Mouse (Mus musculus) E14TG2a.4 (cell line): ENCODE measurements around the gene Slc4a1.

Experiments used
- H3K27me3 ChIP-seq: 2 replicates; pipeline ENCODE4 v1.6.1; 2014; ENCODE audit warnings: low read length, control low read depth; ENCODE audit not compliant: insufficient read depth
- H3K36me3 ChIP-seq: 2 replicates; pipeline ENCODE4 v1.6.1; 2014; ENCODE audit warnings: low read length, control low read depth; ENCODE audit not compliant: insufficient read depth
- H3K4me1 ChIP-seq: replicated peaks from 2 replicates; pipeline ENCODE4 v1.6.1; 2014; ENCODE audit warnings: low read depth, low read length, control low read depth
- H3K4me3 ChIP-seq: replicated peaks from 2 replicates; pipeline ENCODE4 v1.5.1; 2014; ENCODE audit warnings: mild to moderate bottlenecking, low read length
- H3K9me3 ChIP-seq: 2 replicates; pipeline ENCODE4 v1.6.1; 2014; ENCODE audit warnings: low read length, control low read depth
- CTCF ChIP-seq: conservative IDR thresholded peaks from 2 replicates; pipeline ENCODE4 v1.5.1; 2014; ENCODE audit warnings: low read length
- NANOG ChIP-seq: IDR thresholded peaks from 2 replicates; pipeline ENCODE4 v1.6.1; 2014; ENCODE audit warnings: borderline replicate concordance, low read length, mixed read lengths
- POU5F1 ChIP-seq: IDR thresholded peaks from 2 replicates; pipeline ENCODE4 v1.6.1; 2014; ENCODE audit warnings: low read length, borderline replicate concordance

Slc4a1 gene

GRCm38 (mm10) chr11:102308104-102308503, 57.9 kb downstream of the Slc4a1 start:
- peaks cover 91% of the 10 kb centered on the region for H3K4me1 ChIP-seq
- H3K27me3 ChIP-seq = no peaks in the 10 kb centered on the region
- 0 out of 2 replicates have a peak overlapping the region, but pooled peaks have one; percentile 17 for H3K4me3 ChIP-seq
- TF ChIP-seq POU5F1 (no peak), CTCF (no peak), NANOG (no peak)
- peaks cover 81% of the 10 kb centered on the region for H3K36me3 ChIP-seq
- H3K9me3 ChIP-seq = no peaks in the 10 kb centered on the region

- no peaks in the 10 kb centered on the region for H3K27me3 ChIP-seq
- no peak for TF ChIP-seq CTCF
- no peak for TF ChIP-seq POU5F1
- TF ChIP-seq NANOG = no peak
- no peak overlapping the region for H3K4me3 ChIP-seq
- H3K36me3 ChIP-seq = peaks cover 53% of the 10 kb centered on the region
- H3K4me1 ChIP-seq = peaks cover 67% of the 10 kb centered on the region
- no peaks in the 10 kb centered on the region for H3K9me3 ChIP-seq
These were observed 60.6 kb downstream of the Slc4a1 start for GRCm38 (mm10) chr11:102305359-102305758.

- peaks cover 41% of the 10 kb centered on the region for H3K36me3 ChIP-seq
- H3K9me3 ChIP-seq = no peaks in the 10 kb centered on the region
- no peak overlapping the region for H3K4me3 ChIP-seq
- H3K4me1 ChIP-seq = peaks cover 61% of the 10 kb centered on the region
- H3K27me3 ChIP-seq = no peaks in the 10 kb centered on the region
- TF ChIP-seq POU5F1 (no peak), CTCF (no peak), NANOG (no peak)
These were observed 61.9 kb downstream of the Slc4a1 start for GRCm38 (mm10) chr11:102304141-102304540.

- no peaks in the 10 kb centered on the region for H3K27me3 ChIP-seq
- H3K4me1 ChIP-seq = peaks cover 47% of the 10 kb centered on the region
- TF ChIP-seq NANOG (no peak), CTCF (peak; percentile 98)
- H3K4me3 ChIP-seq = no peak overlapping the region
- H3K9me3 ChIP-seq = no peaks in the 10 kb centered on the region
- peaks cover 6% of the 10 kb centered on the region for H3K36me3 ChIP-seq
These were observed 66.2 kb downstream of the Slc4a1 start for GRCm38 (mm10) chr11:102299839-102300238.
